22 mouse cellular contexts compared by ENCODE assay signal in the genomic region with DNA sequence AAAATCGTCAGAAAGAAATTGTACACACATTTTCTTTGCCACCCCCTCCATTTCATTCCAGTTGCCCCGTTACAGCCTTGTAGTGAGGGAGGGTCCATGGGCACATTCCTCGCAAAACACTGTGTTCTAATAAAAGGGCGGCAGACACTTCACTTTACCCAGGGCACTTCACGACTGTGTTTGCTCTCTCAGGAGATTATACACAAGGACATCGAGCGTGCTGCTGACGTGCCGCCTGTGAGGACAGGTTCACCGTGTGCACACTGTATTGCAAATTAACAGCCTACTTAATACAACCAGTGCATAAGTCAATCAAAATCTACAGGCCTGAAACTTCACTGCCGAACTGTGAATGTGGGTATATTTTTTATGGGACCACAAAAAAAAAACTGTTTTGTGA.
"Had no signal": no experiment of that assay in that cellular context is flagged by ENCODE, and none has a peak within 500 bp of the region (broad histone marks: within the 10 kb centered on the region; RNA-seq: fewer than 3 reads in every experiment).

No protein-coding gene starts in this region.

- H3K27me3 ChIP-seq: limb, embryonic 12.5 days; limb, embryonic 15.5 days; neural tube, embryonic 13.5 days had no signal

- H3K4me1 ChIP-seq: limb, embryonic 12.5 days; limb, embryonic 15.5 days; neural tube, embryonic 13.5 days had no signal

- H3K9ac ChIP-seq: limb, embryonic 12.5 days; limb, embryonic 15.5 days; liver, embryonic 14.5 days; neural tube, embryonic 13.5 days had no signal

- DNase-seq: kidney, adult 18-20 months; kidney, adult 9 months; kidney, postnatal 14 days; kidney, postnatal 4 days; left cerebral cortex, postnatal 4 days; lung, adult 18-20 months; retina, postnatal 1 day; right cerebral cortex, postnatal 25 days; spleen, adult 18-20 months; thymus, adult 2 months; thymus, postnatal 14 days; thymus, postnatal 4 days had no signal

- H3K9me3 ChIP-seq: limb, embryonic 12.5 days; limb, embryonic 15.5 days; neural tube, embryonic 13.5 days had no signal

- H3K36me3 ChIP-seq: limb, embryonic 12.5 days; limb, embryonic 15.5 days; neural tube, embryonic 13.5 days had no signal

- H3K4me3 ChIP-seq: limb, embryonic 12.5 days; limb, embryonic 15.5 days; myocyte; neural tube, embryonic 13.5 days had no signal

- H3K4me2 ChIP-seq: limb, embryonic 12.5 days; limb, embryonic 15.5 days; liver, embryonic 11.5 days had no signal

- H3K27ac ChIP-seq: hindbrain, postnatal 0 days; limb, embryonic 12.5 days; limb, embryonic 15.5 days; liver, embryonic 14.5 days; macrophage; neural tube, embryonic 13.5 days had no signal

- ATAC-seq: hindbrain, postnatal 0 days; inflammation-experienced regulatory T-cells, adult 6 months; intestine, embryonic 16.5 days had no signal
